Mouse (Mus musculus) embryo, embryonic 9.5 days (tissue): ENCODE data around the gene Vsig10.
"Not testable (repeated sequence)": the region's sequence is repeated elsewhere in the genome, so short reads cannot be mapped to it uniquely, and the experiment has no call there.

Experiments used
- DNase-seq: peaks from one replicate; pipeline ENCODE4 v3.0.0-alpha.2; 2017; ENCODE audit errors: extremely low spot score

Vsig10 gene

GRCm38 (mm10) chr5:117318741-117319629 lies at the start of gene Vsig10:
TSS of gene Vsig10 (plus strand) at chr5:117319083.
- peak; percentile 73 for DNase-seq

DNA sequence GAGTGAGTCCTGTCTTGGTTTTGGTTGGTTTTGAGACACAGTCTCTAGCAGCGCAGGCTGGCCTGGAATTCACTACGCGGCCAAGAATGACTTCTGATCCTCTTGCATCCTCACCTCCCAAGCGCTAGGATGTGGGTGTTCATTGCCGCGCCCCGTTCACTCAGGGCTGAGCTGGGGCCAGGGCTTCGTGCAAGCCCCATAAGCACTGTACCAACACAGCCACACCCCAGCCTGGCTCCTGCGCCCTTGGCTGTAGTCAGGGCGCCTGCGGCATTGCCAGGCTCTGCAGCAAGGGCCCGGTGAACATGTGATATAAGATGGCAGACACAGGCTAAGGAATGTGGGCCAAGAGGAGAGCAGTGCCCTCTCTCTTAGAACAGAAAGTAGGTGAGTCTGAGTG lies 49.5 kb upstream of the Vsig10 start:
- no peak for DNase-seq

- DNase-seq, result no peak
These were observed 46.9 kb upstream of the Vsig10 start for GRCm38 (mm10) chr5:117271945-117272344.

- DNase-seq, result peak; percentile 9
These were observed 44.1 kb upstream of the Vsig10 start for GRCm38 (mm10) chr5:117274817-117275216.

DNA sequence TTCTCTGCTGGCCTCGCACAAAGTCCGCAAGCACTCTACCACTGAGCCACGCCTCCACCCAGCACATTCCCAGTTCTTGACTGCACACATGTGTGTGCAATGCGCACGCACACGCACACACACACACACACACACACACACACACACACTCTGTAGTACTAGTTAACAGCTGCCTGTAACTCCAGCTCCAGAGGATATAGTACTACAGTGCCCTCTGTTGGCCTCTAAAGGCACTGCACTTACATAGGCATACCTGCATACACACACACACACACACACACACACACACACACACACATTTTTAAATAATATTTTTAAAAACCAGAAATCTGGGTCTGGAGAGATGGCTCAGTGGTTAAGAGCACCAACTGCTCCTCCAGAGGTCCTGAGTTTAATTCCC lies 41.1 kb upstream of the Vsig10 start:
- DNase-seq, result no peak

DNA sequence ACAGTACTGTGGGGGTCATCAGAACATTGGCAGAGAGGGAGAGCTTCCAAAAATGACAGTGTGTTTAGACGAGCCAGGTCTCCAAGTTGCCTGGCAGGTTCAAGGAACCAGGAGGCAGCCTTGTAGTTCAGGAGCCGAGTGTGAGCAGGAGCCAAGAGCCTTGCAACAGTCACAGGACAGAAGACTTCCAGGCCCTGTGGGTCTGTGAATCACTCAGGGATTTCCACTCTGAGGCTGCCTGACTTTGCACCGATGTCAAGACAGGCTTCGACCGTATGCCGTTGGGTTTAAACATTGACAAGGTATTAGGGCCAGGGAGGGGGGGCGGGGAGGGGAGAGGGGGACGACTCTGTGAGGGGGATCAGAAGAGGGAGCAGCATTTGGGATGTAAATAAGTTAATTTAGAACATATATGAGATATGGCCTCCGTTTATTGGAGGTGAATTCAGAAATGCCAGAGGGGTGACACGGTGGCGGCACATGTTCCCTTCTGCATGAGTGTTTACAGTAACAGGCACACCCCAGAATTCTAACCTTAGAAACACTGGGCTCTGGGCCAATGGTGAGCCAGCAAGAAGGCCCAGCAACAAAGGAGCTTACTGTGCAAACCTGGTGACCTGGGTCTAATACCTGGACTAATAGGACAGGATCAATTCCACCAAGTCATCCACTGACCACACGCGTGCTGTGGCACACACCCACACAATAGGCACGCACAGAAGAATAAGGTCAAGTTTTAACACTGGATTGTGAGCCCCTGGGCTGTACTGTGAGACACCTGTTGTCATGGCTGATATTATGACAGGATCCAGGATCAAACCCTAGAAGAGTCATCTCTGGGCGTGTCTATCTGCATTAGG lies 39.8 kb upstream of the Vsig10 start:
- DNase-seq, result no peak

DNA sequence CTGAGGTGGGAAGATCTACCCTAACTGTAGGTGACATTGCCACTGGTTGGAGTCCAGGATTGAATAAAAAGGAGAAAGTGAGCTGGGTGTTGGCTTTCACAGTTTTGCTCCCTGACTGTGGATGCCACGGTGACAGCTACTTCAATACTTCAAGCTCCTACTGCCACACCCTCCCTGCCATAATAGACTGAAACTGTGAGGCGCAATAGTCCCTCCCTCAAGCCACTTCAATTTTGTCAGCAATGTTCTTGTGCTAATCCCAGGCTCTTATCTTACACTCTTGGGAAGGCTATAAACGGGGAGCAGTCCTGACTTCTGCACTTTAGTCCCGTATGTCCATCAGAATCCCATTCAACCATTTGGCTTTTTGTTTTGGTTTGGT lies 39.2 kb upstream of the Vsig10 start:
- DNase-seq, result no peak

GRCm38 (mm10) chr5:117281536-117281935 lies 37.3 kb upstream of the Vsig10 start:
- DNase-seq, result peak; percentile 9

GRCm38 (mm10) chr5:117282360-117282759 lies 36.5 kb upstream of the Vsig10 start:
- DNase-seq, result no peak

GRCm38 (mm10) chr5:117284029-117284428 lies 34.9 kb upstream of the Vsig10 start:
- no peak for DNase-seq

GRCm38 (mm10) chr5:117284682-117285081 lies 34.2 kb upstream of the Vsig10 start:
- DNase-seq, result no peak

- no peak for DNase-seq
These were observed 33.6 kb upstream of the Vsig10 start for GRCm38 (mm10) chr5:117285266-117285665.

- no peak for DNase-seq
These were observed 32.6 kb upstream of the Vsig10 start for GRCm38 (mm10) chr5:117286286-117286685.

DNA sequence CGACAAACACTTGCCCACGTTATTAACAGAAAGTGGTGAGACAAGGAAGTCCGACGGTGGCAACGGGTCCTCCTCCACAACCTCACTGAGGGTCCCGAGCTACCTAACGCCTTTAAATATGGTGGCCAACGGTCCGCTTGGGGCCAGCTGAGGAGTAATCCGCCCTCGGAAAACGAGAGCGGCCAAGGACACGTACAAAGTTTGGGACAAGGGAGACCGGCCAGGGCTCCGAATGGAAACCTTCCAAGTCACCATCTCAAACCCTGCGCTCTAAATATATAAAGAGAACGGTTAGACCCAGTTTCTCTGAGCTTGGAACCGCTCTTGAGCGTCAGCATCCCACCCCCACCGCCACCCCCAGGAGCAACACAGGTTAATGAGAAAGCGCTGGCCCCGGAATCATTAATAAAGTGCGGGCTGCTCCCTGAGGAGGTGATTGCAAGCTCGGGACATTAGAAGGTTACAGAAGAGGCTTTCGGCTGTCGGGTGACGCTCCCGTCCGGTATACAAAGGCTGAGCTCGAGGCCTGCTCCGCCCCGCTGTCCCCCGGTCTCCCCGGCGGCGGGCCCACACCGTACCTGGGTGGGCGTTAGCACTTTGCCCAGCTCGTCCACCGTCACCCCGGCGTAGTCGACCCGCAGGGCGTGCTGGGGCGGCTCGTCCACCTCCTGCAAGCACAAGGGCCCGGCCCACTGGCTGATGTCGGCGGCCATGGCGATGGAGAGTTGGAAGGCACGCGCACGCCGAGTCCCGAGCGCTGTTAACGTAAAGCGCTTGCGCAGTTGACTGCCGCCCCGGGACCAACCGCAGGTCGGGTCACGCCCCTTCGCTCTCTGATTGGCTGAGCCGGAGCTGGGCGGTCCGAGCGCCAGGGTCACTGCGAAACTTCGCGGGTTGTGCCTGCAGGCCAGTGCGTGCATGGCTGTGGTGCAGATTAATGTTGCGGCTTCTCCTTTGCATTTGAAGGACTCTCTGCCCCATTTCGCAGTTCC lies 31.8 kb upstream of the Vsig10 start, which contains the start of gene Pebp1:
Gene Pebp1, minus strand, starts transcription at position 795 of the 992 bp plus-strand sequence.
- peak; percentile 94 for DNase-seq

DNA sequence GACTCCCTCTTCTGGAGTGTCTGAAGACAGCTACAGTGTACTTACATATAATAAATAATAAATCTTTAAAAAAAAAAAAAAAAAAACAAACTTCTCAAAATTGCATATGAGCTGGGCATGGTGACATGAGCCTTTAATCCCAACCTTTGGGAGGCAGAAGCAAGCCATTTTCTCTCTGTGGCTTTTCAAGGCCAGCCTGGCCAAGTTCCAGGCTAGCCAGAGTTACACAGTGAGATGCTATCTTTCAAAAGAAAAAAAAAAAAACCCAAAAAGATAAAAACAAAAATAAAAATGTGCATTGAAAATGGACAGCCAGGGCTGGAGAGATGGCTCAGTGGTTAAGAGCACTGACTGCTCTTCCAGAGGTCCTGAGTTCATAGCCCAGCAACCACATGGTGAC lies 29.2 kb upstream of the Vsig10 start:
- DNase-seq, result no peak

GRCm38 (mm10) chr5:117290081-117290480 lies 28.8 kb upstream of the Vsig10 start:
- DNase-seq, result no peak

DNA sequence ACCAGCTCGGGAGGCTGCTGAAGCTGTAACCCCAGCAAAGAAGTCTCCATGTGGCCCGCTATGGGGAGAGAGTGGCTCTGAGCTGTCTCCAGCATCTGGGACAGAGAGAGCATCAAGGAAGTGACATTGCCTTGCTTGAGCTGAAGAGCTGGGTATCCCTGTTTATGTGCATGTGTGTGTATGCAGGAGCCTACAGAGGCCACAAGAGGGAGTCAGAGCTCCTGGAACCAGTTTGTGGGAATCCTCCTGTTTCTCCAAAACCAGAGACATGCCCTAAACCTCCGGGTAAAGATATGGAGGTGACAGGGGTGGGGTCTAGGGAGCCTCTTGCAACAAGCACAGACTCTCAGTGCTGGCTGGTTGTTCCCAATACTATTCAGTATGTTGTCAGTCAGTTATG lies 27.6 kb upstream of the Vsig10 start:
- DNase-seq, result no peak

DNA sequence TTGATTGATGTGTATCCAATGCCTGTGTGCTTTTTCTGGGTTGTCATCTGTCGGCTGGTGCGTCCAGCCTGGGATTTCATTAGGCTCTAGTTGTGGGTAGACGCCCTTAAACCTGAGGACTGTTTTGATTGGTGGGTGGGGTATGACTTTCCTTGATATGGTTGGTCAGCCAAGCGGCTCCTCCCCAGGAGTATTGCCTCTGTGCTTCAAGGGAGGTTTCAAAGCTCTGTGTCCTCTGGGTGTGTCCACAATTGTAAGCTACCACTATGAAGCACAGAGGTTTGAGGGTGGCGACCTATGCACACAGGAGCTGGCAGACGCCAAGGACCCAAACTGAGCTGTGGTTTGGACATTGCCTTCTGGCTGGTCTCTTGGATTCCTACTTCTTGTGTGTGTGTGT lies 26.3 kb upstream of the Vsig10 start:
- no peak for DNase-seq

GRCm38 (mm10) chr5:117293776-117294175 lies 25.1 kb upstream of the Vsig10 start:
- not testable (repeated sequence) for DNase-seq

- DNase-seq, result no peak
These were observed 23.9 kb upstream of the Vsig10 start for GRCm38 (mm10) chr5:117295011-117295410.

DNA sequence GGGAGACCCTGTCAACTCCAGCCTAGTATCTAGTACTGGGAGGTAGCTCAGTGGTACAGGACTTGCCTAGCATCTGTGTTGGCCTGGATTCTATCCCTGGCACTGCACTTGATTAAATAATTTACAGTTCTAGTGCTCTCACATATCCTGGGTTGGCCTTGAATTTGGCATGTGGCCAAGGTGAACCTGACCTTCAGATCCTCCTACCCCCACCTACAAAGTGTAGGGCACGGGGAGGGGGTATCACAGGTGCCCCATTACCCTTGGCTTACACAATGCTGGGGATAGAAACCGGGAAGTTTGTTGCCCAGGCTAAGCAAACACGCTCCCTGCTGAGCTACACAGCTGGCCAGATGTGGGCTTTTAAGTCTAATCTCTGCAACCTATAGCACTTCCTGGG lies 16.0 kb upstream of the Vsig10 start:
- no peak for DNase-seq
